Mouse (Mus musculus): ENCODE measurements at regions not wholly inside any gene's neighbourhood (a gene's known extent, or its start where the extent isn't known, plus 50 kb on each side); places are given as distances from the start of the nearest gene placed in this dataset.

- H3K4me3 ChIP-seq (ENCODE audit: insufficient read depth in 1 of 2, low read depth in 2 of 2, low read length in 2 of 2), result no peak overlapping the region
- no peak overlapping the region for H3K4me2 ChIP-seq (ENCODE audit: low read depth)
- H3K4me1 ChIP-seq (replicated peaks; ENCODE audit: control insufficient read depth in 2 of 2, insufficient read depth in 2 of 2, low read length in 1 of 2), result no peaks in the 10 kb centered on the region
- DNase-seq (ENCODE audit: low read depth in 3 of 3, low spot score in 3 of 3) (no peak), ATAC-seq (ENCODE audit: insufficient read depth) (no peak)
- H3K27me3 ChIP-seq (ENCODE audit: control insufficient read depth, insufficient read depth, low read length), result no peaks in the 10 kb centered on the region
- H3K36me3 ChIP-seq (replicated peaks; ENCODE audit: control insufficient read depth, insufficient read depth, low read depth), result no peaks in the 10 kb centered on the region
- no peak overlapping the region for H3K9ac ChIP-seq (replicated peaks)
- TF ChIP-seq EP300 (IDR thresholded peaks at IDR 0.05; ENCODE audit: low read depth) (no peak), CTCF (IDR thresholded peaks at IDR 0.05; ENCODE audit: low read depth) (no peak)
- H3K27ac ChIP-seq, result no peak overlapping the region
- 60% methylated on average over 2 of the region's 2 CpGs for WGBS (ENCODE audit: insufficient replicate concordance)
- H3K9me3 ChIP-seq (ENCODE audit: control insufficient read depth, low read length), result no peaks in the 10 kb centered on the region
Observed at GRCm38 (mm10) chr3:57947331-57947730, 99.5 kb upstream of the Pfn2 start.

GRCm38 (mm10) chr3:57948720-57949119, 100.8 kb upstream of the Pfn2 start:
- ATAC-seq (ENCODE audit: insufficient read depth), result no peak
- WGBS (ENCODE audit: insufficient replicate concordance), result 62% methylated on average over 1 of the region's 1 CpGs

GRCm38 (mm10) chr3:57950431-57951331, 102.8 kb upstream of the Pfn2 start:
- TF ChIP-seq CTCF (IDR thresholded peaks at IDR 0.05; ENCODE audit: low read depth) (no peak), EP300 (IDR thresholded peaks at IDR 0.05; ENCODE audit: low read depth) (no peak)

More at GRCm38 (mm10) chr3:57948720-57949119, 100.8 kb upstream of the Pfn2 start:
- no peak overlapping the region for H3K4me2 ChIP-seq (ENCODE audit: low read depth)
- no peaks in the 10 kb centered on the region for H3K36me3 ChIP-seq (replicated peaks; ENCODE audit: control insufficient read depth, insufficient read depth, low read depth)
- no peak overlapping the region for H3K9ac ChIP-seq (replicated peaks)
- TF ChIP-seq CTCF (IDR thresholded peaks at IDR 0.05; ENCODE audit: low read depth) (no peak), EP300 (IDR thresholded peaks at IDR 0.05; ENCODE audit: low read depth) (no peak)
- no peak overlapping the region for H3K27ac ChIP-seq
- DNase-seq (ENCODE audit: low read depth in 3 of 3, low spot score in 3 of 3), result no peak
- H3K4me1 ChIP-seq (replicated peaks; ENCODE audit: control insufficient read depth in 2 of 2, insufficient read depth in 2 of 2, low read length in 1 of 2), result no peaks in the 10 kb centered on the region
- H3K4me3 ChIP-seq (ENCODE audit: insufficient read depth in 1 of 2, low read depth in 2 of 2, low read length in 2 of 2), result no peak overlapping the region
- no peaks in the 10 kb centered on the region for H3K27me3 ChIP-seq (ENCODE audit: control insufficient read depth, insufficient read depth, low read length)
- H3K9me3 ChIP-seq (ENCODE audit: control insufficient read depth, low read length), result no peaks in the 10 kb centered on the region

GRCm38 (mm10) chr3:57951438-57951837, 103.6 kb upstream of the Pfn2 start:
- Histone ChIP-seq H3K4me2 (ENCODE audit: low read depth) (no peak overlapping the region), H3K27ac (no peak overlapping the region), H3K9me3 (ENCODE audit: control insufficient read depth, low read length) (no peaks in the 10 kb centered on the region), H3K27me3 (ENCODE audit: control insufficient read depth, insufficient read depth, low read length) (no peaks in the 10 kb centered on the region), H3K9ac (replicated peaks) (no peak overlapping the region), H3K4me3 (ENCODE audit: insufficient read depth in 1 of 2, low read depth in 2 of 2, low read length in 2 of 2) (no peak overlapping the region), H3K4me1 (replicated peaks; ENCODE audit: control insufficient read depth in 2 of 2, insufficient read depth in 2 of 2, low read length in 1 of 2) (no peaks in the 10 kb centered on the region), H3K36me3 (replicated peaks; ENCODE audit: control insufficient read depth, insufficient read depth, low read depth) (no peaks in the 10 kb centered on the region)
- ATAC-seq (ENCODE audit: insufficient read depth), result no peak
- no peak for TF ChIP-seq EP300 (IDR thresholded peaks at IDR 0.05; ENCODE audit: low read depth)
- no peak for TF ChIP-seq CTCF (IDR thresholded peaks at IDR 0.05; ENCODE audit: low read depth)
- WGBS (ENCODE audit: insufficient replicate concordance), result 45% methylated on average over 5 of the region's 5 CpGs
- DNase-seq (ENCODE audit: low read depth in 3 of 3, low spot score in 3 of 3), result no peak

More at GRCm38 (mm10) chr3:57950431-57951331, 102.8 kb upstream of the Pfn2 start:
- H3K36me3 ChIP-seq (replicated peaks; ENCODE audit: control insufficient read depth, insufficient read depth, low read depth), result no peaks in the 10 kb centered on the region
- 51% methylated on average over 7 of the region's 7 CpGs for WGBS (ENCODE audit: insufficient replicate concordance)
- H3K4me2 ChIP-seq (ENCODE audit: low read depth), result no peak overlapping the region
- no peak overlapping the region for H3K9ac ChIP-seq (replicated peaks)
- ATAC-seq (ENCODE audit: insufficient read depth), result no peak
- H3K9me3 ChIP-seq (ENCODE audit: control insufficient read depth, low read length), result no peaks in the 10 kb centered on the region
- H3K27ac ChIP-seq, result no peak overlapping the region
- H3K4me3 ChIP-seq (ENCODE audit: insufficient read depth in 1 of 2, low read depth in 2 of 2, low read length in 2 of 2), result no peak overlapping the region
- H3K4me1 ChIP-seq (replicated peaks; ENCODE audit: control insufficient read depth in 2 of 2, insufficient read depth in 2 of 2, low read length in 1 of 2), result no peaks in the 10 kb centered on the region
- DNase-seq (ENCODE audit: low read depth in 3 of 3, low spot score in 3 of 3), result no peak
- no peaks in the 10 kb centered on the region for H3K27me3 ChIP-seq (ENCODE audit: control insufficient read depth, insufficient read depth, low read length)

GRCm38 (mm10) chr3:57957352-57957751, 109.5 kb upstream of the Pfn2 start:
- DNase-seq (ENCODE audit: low read depth in 3 of 3, low spot score in 3 of 3), result no peak
- no peak overlapping the region for H3K9ac ChIP-seq (replicated peaks)
- no peak for TF ChIP-seq CTCF (IDR thresholded peaks at IDR 0.05; ENCODE audit: low read depth)
- no peak for TF ChIP-seq EP300 (IDR thresholded peaks at IDR 0.05; ENCODE audit: low read depth)
- WGBS (ENCODE audit: insufficient replicate concordance), result 62% methylated on average over 4 of the region's 4 CpGs
- no peaks in the 10 kb centered on the region for H3K9me3 ChIP-seq (ENCODE audit: control insufficient read depth, low read length)
- no peak overlapping the region for H3K4me2 ChIP-seq (ENCODE audit: low read depth)
- no peak overlapping the region for H3K27ac ChIP-seq
- no peak overlapping the region for H3K4me3 ChIP-seq (ENCODE audit: insufficient read depth in 1 of 2, low read depth in 2 of 2, low read length in 2 of 2)
- no peak for ATAC-seq (ENCODE audit: insufficient read depth)
- H3K36me3 ChIP-seq (replicated peaks; ENCODE audit: control insufficient read depth, insufficient read depth, low read depth), result no peaks in the 10 kb centered on the region
- H3K27me3 ChIP-seq (ENCODE audit: control insufficient read depth, insufficient read depth, low read length), result no peaks in the 10 kb centered on the region
- H3K4me1 ChIP-seq (replicated peaks; ENCODE audit: control insufficient read depth in 2 of 2, insufficient read depth in 2 of 2, low read length in 1 of 2), result no peaks in the 10 kb centered on the region

Data from liver, embryonic 14.5 days (tissue).